Mouse (Mus musculus) brown adipose tissue, adult 24 weeks (tissue): ENCODE data around the gene Utp6. TPM values are rescaled to one million over a fixed set of nuclear protein-coding genes. Genes with fewer than 3 reads are reported as not detected.

ENCODE experiments used
- H3K27ac ChIP-seq: fragments of 200-500 bp; replicated peaks from 2 replicates; pipeline ENCODE4 v1.5.1; 2012; ENCODE audit warnings: low read depth, mild to moderate bottlenecking, low read length
- H3K4me1 ChIP-seq: fragments of 200-500 bp; 2 replicates; pipeline ENCODE4 v1.6.1; 2012; ENCODE audit warnings: low read length, mixed read lengths; ENCODE audit not compliant: control insufficient read depth, insufficient read depth, insufficient read length
- H3K4me3 ChIP-seq: fragments of 200-500 bp; 2 replicates; pipeline ENCODE4 v1.5.1; 2012; ENCODE audit warnings: low read depth, mild to moderate bottlenecking, low read length, moderate library complexity; ENCODE audit not compliant: insufficient read depth
- polyA plus RNA-seq: library from polyadenylated mRNA; stranded (reverse); fragments of >200 nt; gene quantifications from 2 replicates; pipeline ENCODE4 v1.2.4, GENCODE M21; 2012; ENCODE audit not compliant: missing spikeins, insufficient read depth, insufficient read length

Utp6 gene
- polyA plus RNA-seq, 1 experiment: 27.0 TPM

DNA sequence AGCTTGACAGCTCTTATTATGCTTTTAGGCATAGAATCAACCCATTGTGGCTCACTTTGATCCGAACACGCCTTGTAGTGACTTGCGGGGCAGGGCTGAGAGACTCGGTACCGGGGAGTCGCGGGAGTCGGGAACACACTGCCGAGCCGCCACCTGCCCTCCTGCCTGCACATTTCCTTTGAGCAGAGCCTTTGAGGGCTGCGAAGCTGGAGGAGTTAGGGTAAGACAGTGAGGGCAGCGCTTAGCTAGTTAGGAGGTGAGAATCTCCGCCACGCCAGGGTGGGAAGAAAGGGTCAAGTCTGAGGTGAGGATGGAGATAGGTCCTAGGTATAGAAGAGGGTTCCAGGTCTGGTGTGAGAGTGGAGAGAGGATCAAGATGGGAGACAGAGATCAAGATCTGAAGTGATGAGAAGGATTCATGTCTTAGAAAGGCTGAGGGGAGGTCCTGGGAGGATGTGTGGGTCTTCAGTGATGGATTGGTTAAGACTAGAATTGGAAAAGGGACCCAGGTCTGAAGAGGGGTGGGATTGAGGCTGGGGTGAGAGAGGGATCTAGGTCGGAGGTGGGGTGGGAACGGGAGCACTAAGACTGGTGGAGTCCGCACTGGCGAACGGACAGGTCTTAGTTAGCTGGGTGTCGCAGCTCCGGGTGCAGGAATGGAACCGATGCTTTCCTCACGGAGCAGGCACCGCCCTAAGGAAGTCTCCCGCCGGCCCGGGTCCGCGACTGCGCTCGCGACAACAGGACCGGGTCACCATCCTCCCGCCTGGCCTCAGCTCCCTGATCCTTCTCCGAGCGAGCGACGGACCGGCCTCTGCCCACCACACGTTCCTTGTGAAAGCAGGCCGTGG lies 11.7 kb upstream of the Utp6 start:
- Histone ChIP-seq H3K4me3 (peak overlapping the region; percentile 65), H3K4me1 (no peaks in the 10 kb centered on the region)

GRCm38 (mm10) chr11:79973133-79973532 lies 10.9 kb upstream of the Utp6 start:
- no peak overlapping the region for H3K27ac ChIP-seq
- no peak overlapping the region for H3K4me3 ChIP-seq
- H3K4me1 ChIP-seq: no peaks in the 10 kb centered on the region

More for the DNA sequence above, 11.7 kb upstream of the Utp6 start:
- H3K27ac ChIP-seq: no peak overlapping the region

DNA sequence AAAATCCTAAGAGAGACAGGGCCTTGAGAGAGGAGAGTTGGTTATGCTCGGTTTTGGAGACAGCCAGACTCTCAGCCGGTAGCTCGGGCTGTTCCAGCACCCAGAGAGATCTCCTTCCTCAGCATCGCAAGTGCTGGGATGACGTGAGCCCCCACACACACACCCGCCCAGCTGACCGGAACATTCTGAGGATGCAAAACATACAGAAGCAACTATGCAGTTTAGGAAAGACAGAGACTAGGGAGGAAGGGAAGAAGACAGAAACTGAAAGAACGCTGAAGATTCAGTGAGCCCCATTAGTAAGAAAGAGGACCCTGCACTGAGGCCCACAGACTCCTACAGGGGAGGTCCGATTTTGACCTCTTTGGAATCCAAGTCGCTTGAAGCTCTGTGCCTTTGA lies 5.6 kb upstream of the Utp6 start:
- H3K27ac ChIP-seq: no peak overlapping the region

DNA sequence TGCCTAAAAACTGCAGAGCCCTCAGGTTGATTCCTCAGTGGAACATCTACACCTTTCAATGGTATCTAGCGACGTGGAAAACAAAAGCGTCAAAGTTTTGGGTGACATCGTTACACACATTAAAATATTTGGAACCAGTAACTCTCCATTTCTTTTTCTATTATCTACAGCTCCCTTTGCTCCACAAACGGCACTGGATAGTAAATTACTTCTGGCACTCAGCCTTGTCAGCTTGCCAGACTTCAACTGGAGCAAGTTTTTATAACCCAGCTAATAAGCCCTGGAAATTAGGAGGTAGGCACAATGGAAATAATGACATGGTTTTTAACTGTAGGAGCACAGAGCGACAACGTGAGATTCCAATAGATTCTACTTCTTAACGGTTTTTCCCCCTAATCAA lies 3.7 kb upstream of the Utp6 start:
- Histone ChIP-seq H3K27ac (no peak overlapping the region), H3K4me1 (no peaks in the 10 kb centered on the region), H3K4me3 (no peak overlapping the region)

More for the DNA sequence above, 5.6 kb upstream of the Utp6 start:
- Histone ChIP-seq H3K4me1 (no peaks in the 10 kb centered on the region), H3K4me3 (no peak overlapping the region)

- no peak overlapping the region for H3K27ac ChIP-seq
- 0 out of 2 replicates have a peak overlapping the region, but pooled peaks have one; percentile 2 for H3K4me3 ChIP-seq
- H3K4me1 ChIP-seq: no peaks in the 10 kb centered on the region
Observed at GRCm38 (mm10) chr11:79963212-79963974, 1.2 kb upstream of the Utp6 start.

DNA sequence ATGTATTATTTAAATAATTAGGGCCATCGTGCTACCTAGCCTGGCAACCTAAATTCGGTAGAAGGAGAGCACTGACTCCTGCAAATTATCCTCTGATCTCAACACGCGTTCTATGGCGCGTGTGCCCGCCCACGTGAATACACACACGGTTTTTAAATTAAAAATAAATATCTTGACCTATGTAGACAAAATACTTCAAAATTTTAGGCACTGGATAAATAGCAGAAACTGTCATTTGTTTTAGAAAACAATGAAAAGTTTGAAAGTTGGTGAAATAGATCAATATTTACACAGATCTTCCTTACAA lies 640 bp upstream of the Utp6 start:
- Histone ChIP-seq H3K4me3 (peak overlapping the region; percentile 77), H3K27ac (no peak overlapping the region), H3K4me1 (no peaks in the 10 kb centered on the region)

GRCm38 (mm10) chr11:79961346-79962124 lies 655 bp downstream of the Utp6 start:
- H3K4me1 ChIP-seq: no peaks in the 10 kb centered on the region
- H3K27ac ChIP-seq: peak overlapping the region; percentile 40; the same call in 1 of the 2 replicates
- peak overlapping the region; percentile 89 for H3K4me3 ChIP-seq

- Histone ChIP-seq H3K4me3 (no peak overlapping the region), H3K4me1 (no peaks in the 10 kb centered on the region), H3K27ac (no peak overlapping the region)
Observed at GRCm38 (mm10) chr11:79947265-79947664, 14.9 kb downstream of the Utp6 start.

DNA sequence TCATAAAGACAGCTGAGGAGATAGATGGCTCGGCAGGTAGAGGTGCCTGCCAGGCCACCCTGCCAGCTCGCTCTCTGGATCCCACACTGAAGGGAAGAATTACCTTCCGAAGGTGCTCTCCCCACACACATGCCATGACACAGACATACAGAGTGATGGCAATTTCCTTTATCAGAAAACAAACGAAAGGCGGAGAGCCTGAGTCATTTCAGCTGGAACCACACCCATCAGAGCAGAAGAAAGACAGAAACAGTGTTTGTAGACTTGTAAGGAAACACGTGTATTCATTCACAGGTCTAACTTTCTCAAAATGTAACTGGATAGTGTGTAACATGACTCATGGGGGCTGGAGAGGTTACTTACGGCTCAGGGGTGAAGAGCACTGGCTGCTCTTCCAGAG lies 18.6 kb downstream of the Utp6 start:
- Histone ChIP-seq H3K27ac (no peak overlapping the region), H3K4me3 (no peak overlapping the region), H3K4me1 (no peaks in the 10 kb centered on the region)

DNA sequence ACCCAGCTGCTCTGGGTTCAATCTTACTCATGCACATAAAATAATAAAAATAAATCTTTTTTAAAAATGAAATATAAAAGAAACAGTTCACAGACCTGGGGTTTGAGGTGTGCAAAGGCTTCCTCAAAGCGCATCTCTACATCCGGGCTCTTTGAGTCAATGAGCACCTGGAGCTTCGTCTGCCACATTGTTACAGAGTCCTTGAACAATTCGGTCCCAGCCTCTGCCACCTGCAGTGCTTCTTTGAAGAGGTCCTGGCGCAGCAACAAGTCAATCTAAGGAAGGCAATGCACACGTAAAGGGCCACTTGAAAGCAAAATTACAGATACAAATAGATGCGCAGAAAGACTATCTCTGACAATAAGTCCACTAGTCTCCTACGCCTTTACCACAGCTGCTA lies 19.1 kb downstream of the Utp6 start:
- no peak overlapping the region for H3K4me3 ChIP-seq
- no peak overlapping the region for H3K27ac ChIP-seq
- H3K4me1 ChIP-seq: no peaks in the 10 kb centered on the region

- Histone ChIP-seq H3K27ac (no peak overlapping the region), H3K4me1 (no peaks in the 10 kb centered on the region), H3K4me3 (no peak overlapping the region)
Observed at GRCm38 (mm10) chr11:79935766-79936165, 26.4 kb downstream of the Utp6 start.

DNA sequence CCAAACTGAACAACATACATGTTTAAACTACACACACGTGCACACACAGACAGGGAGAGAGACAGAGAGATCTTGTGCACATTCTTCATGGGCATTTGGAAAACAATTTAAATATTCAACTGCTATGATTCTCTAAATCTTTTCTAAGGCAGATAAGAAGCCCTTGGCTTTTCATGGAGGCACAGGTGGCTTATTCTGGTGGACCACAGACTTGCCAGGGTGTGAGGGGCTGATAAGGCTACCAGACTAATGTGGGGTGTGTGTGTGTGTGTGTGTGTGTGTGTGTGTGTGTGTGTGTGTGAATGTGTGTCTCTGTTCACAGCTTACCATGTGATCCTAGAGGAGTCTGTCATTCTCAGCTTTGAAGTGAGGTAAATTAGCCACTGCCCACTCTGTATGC lies 39.4 kb downstream of the Utp6 start:
- Histone ChIP-seq H3K4me3 (no peak overlapping the region), H3K4me1 (no peaks in the 10 kb centered on the region; the same call in 1 of the 2 replicates), H3K27ac (no peak overlapping the region)

- no peak overlapping the region for H3K4me3 ChIP-seq
- no peak overlapping the region for H3K27ac ChIP-seq
- no peaks in the 10 kb centered on the region; the same call in 1 of the 2 replicates for H3K4me1 ChIP-seq
Observed at GRCm38 (mm10) chr11:79922157-79922556, 40.0 kb downstream of the Utp6 start.

GRCm38 (mm10) chr11:79920505-79921025 lies 41.6 kb downstream of the Utp6 start:
- H3K4me1 ChIP-seq: no peaks in the 10 kb centered on the region; the same call in 1 of the 2 replicates
- no peak overlapping the region for H3K27ac ChIP-seq
- no peak overlapping the region for H3K4me3 ChIP-seq
